Mouse (Mus musculus) CH12F3 (cell line): ENCODE results near the gene Ms4a6b.
"Not testable (repeated sequence)": the region's sequence is repeated elsewhere in the genome, so short reads cannot be mapped to it uniquely, and the experiment has no call there.

ENCODE experiments used
- in situ Hi-C: fragments of 300-500 bp; cut with MboI; formaldehyde crosslinking; loops from 2 replicates; pipeline ENCODE4 v1.14.3; 2020; ENCODE audit warnings: low sequenced_read_pairs

Gene Ms4a6b

DNA sequence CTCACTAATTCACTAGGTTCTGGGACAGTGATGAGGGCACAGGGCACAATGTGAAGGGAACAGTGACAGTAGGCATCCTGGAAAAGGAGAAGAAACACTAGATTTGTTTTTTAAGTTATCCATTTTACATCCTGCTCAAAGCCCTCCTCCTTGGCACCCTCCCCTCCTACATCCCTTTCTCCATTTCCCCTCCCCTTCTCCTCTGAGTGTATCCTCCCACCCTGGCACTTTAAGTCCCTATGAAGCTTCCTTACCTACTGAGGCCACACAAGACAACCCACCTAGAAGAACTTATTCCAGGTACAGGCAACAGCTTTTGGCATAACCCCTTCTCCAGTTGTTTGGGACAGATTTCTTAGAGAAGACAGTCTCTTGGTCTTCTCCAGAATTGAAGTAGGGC lies at the start of gene Ms4a6b:
TSS of gene Ms4a6b (plus strand) at position 267 of the 400 bp plus-strand sequence.
- in situ Hi-C loops, result no loop called here

DNA sequence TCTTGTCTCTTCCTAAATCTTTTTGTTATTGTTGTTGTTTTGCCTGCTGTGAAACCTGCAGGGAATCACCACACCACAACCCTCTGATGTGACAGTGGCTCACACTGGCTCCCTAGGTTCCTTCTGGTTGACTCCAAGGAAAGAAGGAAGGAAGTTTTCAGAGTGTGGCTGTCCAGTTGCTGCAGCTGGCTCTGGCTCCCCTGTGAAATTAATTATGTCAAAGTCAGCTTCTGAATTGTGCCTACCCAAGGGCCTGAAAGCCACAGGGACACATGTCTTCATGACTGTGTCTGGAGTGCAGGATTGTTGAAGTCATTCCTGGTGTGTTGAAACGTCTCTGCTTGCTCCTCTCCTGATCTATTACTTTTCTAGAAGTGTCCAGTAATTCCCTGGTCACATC lies 48.0 kb upstream of the Ms4a6b start:
- in situ Hi-C loops, result not testable (repeated sequence)

DNA sequence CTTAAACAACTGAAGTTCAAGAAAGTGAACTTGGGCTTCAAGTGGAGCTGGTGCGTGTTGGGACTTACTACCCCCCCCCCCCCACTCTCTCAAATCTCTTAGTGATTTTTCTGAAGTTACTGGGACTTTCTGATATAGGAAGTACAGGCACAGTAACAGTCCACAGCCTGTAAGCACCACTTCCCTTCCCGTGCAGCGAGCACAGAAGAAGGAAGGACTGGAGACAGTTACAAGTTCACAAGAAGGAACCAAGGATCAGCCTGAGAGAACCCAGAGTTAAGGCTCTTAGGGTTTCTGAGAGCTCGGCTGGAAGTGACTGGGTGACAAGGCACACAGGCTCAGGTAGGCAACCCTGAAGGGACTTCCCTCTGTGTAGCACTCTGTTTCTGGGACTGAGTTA lies 47.1 kb upstream of the Ms4a6b start, which contains the start of gene Ms4a6c:
TSS of gene Ms4a6c (plus strand) at position 152 of the 400 bp plus-strand sequence.
- in situ Hi-C loops, result not testable (repeated sequence)

DNA sequence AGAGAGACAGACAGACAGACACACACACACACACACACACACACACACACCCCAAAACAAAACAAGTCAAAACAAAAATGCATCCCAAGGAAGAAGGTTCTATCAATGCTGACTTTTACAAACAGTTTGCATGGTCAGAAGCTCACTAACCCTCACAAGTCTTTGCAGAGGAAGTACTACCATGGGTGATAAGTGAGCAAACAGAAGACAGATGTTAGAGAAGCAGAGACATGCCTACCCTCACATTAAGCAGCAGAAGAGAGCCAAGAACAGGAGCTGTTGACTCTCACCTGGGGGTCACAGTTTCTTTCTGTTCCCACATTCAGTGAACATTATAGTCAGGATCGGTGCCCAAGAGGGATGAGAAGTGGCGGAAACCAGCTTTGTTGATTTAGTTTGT lies 36.6 kb upstream of the Ms4a6b start:
- in situ Hi-C loops, result no loop called here

DNA sequence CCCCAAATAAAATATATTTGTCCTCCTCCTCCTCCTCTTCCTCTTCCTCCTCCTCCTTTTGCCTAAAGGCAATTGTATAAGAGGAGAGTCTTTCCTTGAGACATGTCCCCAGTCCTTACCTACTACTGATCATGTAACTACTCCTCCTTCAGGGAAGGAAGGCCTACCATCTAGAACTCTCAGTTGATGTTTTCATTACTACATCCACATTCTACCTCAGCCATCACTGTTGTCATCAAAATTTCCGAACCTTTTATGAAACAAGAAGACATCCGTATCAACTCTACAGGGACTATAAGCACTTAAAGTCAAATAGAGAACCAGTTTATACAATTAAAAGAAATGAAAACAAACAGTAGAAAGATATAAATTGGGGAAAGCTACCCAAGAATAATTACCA lies 33.6 kb upstream of the Ms4a6b start:
- in situ Hi-C loops, result no loop called here

DNA sequence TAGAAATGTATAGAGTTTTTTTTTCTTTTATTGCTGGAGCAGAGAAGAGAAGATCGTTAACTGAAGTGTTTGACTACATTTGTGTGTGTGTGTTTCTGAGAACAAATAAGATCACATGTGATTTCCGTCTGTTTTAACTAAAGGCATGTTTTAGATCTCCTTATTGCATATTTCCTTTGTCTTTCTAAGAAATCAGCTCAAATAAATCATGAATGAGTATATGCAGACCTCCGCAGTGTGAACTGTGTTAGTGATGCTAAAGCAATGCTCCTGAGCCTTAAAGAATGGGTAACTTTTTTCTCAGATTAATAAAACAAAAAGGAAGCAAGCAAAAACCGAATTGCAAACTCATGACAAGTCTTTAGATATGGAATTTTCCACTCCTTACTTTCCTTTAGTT lies 32.4 kb upstream of the Ms4a6b start:
- in situ Hi-C loops, result no loop called here

DNA sequence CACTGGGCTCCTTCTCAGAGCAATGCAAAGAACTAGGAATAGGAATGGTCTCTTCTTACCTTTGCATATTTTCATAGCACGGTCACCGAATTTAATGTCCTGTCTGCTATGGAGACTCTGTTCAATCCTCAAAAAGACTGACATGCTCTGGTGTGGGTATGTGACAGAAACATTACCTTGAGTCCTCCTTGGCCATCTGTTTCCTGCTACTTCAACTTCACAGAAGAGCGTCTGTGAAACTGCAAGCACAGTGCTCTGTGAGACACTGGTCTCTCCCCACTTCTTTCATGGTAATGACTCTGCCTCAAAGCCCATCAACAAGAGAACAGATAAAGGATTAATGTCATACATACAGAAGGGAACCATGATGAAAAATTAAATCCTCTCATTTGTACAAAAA lies 31.9 kb upstream of the Ms4a6b start:
- in situ Hi-C loops, result no loop called here

DNA sequence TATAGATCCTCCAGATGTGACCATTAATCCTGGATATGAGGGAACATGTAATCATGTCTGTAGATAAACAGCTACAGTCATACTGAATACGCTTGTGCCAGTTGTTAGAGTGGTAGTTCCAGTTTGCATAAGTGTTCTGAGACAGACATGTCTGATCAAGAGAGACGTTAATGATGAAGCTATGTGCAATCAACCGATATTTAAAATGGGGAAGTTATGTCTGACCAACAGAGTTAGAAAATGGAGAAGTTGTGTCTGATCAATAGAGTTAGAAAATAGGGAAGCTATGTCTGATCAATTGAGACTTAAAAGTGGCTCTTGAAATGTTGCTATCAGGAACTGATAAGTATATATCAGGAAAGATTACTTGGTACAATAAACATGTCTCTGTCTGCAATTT lies 31.0 kb upstream of the Ms4a6b start:
- in situ Hi-C loops, result no loop called here

DNA sequence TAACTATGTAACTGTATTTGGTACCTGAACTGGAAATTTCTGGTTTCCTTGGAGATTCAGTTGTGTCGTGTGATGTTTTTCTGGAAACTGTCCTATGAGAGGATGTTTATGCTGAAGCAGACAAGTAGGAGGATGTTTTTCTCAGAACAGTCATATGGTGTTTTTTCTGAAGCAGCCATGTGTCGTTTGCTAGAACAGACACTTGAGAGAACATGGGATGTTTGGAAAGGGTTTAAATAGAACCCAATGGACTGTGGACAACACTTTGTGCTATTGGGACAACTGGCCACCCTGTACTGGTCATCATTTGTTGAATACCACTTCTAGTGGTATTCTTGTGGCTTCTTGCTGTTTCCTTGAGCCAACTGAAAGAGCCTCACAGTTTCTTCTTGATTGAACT lies 30.6 kb upstream of the Ms4a6b start, which contains the start of gene Gm8369:
TSS of gene Gm8369 (plus strand) at position 193 of the 400 bp plus-strand sequence.
- in situ Hi-C loops, result no loop called here

DNA sequence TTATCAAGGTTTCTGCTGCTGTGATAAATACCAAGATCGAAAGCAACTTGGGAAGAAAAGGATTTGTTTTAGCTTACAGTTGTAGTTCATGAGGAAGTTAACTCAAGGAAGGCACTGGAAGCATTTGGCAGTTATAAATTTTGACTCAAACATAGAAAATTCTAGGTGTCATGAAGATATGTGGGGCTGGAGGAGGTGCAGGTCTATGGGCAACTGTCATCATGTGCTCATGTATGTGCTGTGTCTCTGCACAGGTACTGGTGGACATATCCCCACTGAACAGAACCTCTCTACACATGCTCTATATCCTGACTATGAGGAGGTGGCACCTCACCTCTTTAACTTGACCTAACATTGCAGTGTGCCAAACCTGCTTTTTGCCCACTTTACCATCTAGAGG lies 29.7 kb upstream of the Ms4a6b start:
- in situ Hi-C loops, result no loop called here

DNA sequence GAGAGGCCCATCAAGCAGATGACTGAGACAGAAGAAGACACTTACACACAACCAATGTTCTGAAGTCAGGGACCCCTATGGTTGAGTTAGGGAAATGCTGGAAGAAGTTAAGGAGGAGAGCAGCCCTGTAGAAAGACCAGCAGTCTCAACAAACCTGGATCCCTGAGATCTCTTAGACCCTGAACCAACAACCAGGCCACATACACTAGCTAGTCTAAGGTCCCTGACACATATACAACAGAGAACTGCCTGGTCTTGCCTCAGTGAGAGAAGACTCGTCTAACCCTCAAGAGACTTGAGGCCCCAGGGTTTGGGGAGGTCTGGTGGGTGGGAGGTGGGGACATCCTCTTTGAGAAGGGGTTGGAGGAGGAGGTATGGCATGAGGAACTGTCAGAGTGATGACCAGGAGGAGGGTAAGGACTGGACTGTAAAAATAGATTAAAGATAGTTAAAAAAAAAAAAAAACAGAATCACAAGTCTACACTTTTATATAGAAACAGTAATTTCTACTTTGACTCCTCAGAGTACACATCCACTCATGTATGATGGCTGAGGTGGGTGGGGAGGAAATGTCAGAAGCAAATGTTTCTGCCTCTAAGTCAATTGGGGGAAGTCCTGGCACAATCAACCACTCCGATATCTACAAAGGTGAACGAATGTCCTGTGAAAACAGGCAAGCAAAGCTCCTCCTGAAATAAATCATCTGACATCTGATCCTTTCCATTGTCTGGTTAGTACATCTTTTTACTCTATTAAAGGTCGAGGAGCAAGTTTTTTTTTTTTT lies 24.7 kb upstream of the Ms4a6b start:
- in situ Hi-C loops, result no loop called here

DNA sequence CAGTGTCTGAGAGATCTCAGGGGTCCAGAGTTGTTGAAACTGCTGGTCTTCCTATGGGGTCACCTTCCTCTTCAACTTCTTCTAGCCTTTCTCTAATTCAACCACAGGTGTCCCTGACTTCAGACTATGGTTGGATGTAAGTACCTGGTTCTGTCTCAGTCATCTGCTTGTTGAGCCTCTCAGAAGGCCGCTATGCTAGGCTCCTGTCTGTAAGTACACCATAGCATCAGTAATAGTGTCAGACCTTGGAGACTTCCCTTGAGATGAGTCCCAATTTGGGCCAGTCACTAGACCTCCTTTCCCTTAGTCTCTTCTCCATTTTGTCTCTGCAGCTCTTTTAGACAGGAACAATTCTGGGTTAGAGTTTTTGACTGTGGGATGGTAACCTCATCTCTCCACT lies 23.6 kb upstream of the Ms4a6b start:
- in situ Hi-C loops, result no loop called here

DNA sequence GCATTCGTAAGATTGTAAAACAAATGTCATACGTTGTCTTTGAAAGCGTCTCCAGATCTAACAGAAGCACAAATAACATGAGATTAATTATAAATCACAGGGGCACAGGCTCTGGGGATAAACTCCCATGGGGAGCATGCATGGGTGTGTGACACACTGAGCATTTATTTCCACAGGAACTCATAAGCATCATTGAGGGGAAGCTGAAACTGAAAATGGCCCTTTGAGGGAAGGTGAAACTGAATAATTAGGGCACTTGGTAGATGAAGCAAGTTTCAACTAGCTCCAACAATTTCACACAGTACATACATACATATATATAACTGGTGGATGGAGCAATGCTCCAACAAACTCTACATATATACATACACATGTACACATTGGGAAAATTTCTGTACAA lies 21.8 kb upstream of the Ms4a6b start:
- in situ Hi-C loops, result no loop called here

DNA sequence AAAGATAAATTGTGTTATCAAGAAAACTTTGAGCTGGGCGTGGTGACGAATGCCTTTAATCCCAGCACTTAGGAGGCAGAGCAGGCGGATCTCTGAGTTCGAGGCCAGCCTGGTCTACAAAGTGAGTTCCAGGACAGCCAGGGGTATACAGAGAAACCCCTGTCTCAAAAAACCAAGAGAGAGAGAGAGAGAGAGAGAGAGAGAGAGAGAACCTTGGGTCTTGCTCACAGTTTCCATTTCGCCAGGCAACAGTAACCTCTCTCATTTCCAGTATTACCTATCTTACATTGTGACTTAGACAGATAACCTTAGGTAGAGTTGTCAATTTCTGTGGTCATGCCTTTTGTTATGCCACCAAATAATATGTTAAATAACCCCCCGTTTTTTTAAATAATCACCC lies 20.0 kb upstream of the Ms4a6b start:
- in situ Hi-C loops, result no loop called here

DNA sequence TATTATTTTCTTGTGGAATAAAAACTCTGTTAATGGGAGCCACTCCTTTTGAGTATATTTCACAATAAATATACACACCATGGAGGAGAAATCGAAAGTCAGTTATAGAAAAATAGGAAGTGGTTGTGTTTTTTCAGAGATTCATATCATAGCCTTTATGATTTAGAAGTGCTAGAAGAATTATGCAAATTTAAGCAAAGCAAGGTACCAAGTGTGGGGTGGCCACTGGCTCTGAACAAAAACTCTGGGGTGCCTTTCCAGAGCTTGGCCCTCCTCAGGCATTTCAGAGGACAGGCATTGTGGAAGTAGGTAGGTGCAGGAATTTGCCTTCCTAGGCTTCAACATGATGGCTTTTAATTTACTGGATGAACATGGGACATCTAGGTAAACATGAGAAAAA lies 19.0 kb upstream of the Ms4a6b start:
- in situ Hi-C loops, result not testable (repeated sequence)

DNA sequence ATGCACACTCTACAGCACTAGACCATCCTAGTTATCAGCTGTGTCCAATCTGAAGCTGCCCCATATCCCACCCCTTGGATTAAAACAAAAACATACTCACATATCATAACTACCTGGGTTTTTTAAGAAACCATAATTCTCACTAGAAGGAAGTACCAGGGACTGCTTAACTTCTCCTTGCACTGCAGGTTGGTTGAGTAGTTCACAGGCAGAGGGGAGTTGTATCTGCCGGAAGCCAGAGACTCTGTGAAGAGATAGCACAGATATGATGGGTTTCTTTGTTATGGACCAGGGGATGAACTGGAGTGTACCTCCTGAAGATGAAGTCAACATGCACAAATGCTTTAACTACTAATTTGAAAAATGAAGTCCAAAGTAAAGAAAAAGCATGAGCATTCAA lies 15.5 kb upstream of the Ms4a6b start:
- in situ Hi-C loops, result no loop called here

DNA sequence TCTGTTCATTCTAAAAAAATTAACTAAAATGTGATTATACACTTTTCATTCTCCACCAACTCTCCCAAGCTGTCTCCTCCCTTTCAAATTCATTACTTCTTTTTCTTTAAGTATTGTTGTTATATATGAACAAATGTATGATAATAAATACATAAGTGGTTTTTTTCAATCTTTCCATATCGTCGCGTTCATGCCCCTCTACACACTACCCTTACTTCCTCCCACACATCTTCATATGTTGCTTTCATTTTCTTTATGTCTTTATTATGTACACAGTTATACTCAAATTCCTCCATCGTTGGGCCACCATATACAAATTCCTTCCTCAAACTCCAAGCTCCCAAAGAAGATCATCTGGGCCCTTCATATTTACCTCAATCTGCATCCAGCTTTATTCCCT lies 15.0 kb upstream of the Ms4a6b start:
- in situ Hi-C loops, result no loop called here

DNA sequence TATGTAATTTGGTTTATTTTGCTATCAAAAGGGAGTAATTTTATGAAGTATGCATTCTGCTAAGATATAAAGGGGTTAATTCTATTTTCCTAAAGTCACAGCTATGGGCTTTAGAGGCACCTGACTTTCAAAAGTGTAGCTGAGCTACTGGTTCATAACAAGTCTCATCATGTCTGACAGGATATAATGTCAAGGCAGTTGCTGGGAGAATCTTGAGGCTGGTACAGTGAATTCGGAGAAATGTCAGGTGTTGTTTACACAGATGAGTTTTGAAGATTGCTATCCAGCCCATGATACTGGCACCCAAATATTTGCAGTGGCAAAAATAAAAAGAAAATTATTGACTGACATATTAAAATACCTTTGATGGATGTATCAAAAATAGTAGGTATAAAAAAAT lies 11.5 kb upstream of the Ms4a6b start:
- in situ Hi-C loops, result no loop called here

DNA sequence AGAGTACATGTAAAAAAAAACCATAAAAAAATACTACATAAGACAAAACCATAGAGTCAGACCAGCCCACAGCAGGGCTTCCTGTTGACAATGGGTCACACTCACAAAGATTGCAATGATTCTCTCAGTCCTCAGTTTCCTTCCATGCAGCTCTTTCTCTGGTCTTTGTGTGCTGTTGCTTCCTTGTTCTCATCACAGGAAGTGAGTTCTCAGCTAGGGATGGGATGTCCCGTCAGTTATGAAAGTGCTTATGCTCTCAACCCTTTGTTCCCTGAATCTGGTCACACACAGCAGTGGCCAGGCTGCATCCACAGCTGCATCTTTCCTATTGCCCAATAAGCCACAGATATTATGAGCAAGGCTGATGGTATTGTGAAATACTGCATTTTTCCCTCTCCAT lies 2.9 kb upstream of the Ms4a6b start:
- in situ Hi-C loops, result no loop called here

DNA sequence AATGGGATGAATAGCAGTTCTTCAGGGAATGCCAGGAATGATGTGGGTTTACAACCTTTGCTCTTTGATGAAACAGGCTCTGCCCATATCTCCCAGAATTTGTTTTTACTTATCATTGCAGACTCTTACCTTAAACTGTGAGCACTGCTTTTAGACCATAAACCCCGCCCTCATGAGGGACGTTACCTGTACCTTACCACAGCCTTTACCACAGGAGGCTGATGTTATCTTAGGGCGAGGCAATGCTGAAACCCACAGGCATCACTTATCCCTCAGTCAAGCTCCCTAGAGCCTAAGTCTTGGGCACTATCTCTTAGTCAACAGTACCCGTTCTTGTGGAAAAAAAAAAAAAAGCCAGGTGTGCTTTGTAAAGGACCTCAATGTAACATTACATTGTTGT lies 533 bp downstream of the Ms4a6b start:
- in situ Hi-C loops, result no loop called here

DNA sequence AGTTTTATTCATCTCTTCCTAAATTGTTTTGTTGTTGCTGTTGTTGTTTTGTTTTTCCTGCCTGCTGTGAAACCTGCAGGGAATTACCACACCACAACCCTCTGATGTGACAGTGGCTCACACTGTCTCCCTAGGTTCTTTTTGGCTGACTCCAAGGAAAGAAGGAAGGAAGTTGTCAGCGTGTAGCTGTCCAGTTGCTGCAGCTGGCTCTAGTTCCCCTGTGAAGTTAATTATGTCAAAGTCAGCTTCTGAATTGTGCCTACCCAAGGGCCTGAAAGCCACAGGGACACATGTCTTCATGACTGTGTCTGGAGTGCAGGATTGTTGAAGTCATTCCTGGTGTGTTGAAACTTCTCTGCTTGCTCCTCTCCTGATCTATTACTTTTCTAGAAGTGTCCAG lies 1.1 kb downstream of the Ms4a6b start:
- in situ Hi-C loops, result not testable (repeated sequence)

DNA sequence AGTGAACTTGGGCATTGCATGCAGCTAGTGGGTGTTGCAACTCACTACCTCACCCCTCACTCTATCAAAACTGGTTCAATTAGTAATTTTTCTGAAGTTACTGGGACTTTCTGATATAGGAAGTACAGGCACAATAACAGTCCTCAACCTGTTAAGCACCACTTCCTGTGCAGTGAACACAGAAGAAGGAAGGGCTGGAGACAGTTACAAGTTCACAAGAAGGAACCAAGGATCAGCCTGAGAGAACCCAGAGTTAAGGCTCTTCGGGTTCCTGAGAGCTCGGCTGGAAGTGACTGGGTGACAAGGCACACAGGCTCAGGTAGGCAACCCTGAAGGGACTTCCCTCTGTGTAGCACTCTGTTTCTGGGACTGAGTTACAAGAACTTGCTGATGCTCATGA lies 2.0 kb downstream of the Ms4a6b start:
- in situ Hi-C loops, result not testable (repeated sequence)

DNA sequence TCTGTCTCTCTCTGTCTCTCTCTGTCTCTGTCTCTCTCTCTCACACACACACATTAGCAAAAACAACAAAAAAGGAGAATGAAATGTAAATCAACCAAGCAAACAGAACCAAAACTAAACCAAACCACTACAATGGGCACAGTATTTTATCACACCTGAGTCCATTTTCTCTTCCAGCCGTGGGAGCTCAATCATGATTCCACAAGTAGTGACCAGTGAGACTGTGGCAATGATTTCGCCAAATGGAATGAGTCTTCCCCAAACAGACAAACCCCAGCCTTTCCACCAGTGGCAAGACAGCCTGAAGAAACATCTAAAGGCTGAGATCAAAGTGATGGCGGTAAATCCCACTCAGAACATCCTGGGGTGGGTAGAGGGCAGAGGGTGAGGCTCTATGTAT lies 3.8 kb downstream of the Ms4a6b start:
- in situ Hi-C loops, result no loop called here
